Mouse (Mus musculus) intestine, embryonic 15.5 days (tissue): Measurements from ENCODE around the gene Ccdc157. TPM values are rescaled to one million over a fixed set of nuclear protein-coding genes. Genes with fewer than 3 reads are reported as not detected.
A peak's percentile ranks its signal among the peaks of the same experiment; 100 is the strongest.
"Not testable (repeated sequence)": the region's sequence is repeated elsewhere in the genome, so short reads cannot be mapped to it uniquely, and the experiment has no call there.

Source experiments
- ATAC-seq: fragments of 200-750 bp; cut with Nextera tagmentation; 2 replicates; pipeline ENCODE4 v1.8.0; 2017; ENCODE audit warnings: moderate TSS enrichment, moderate library complexity
- H3K27ac ChIP-seq: fragments of 300-500 bp; sonication (generic); 2 replicates; pipeline ENCODE4 v1.5.1; 2015; ENCODE audit warnings: mild to moderate bottlenecking, inconsistent platforms
- H3K27me3 ChIP-seq: fragments of 300-500 bp; sonication (generic); replicated peaks from 2 replicates; pipeline ENCODE4 v1.6.1; 2015; ENCODE audit warnings: inconsistent platforms
- H3K36me3 ChIP-seq: fragments of 300-500 bp; sonication (generic); 2 replicates; pipeline ENCODE4 v1.6.1; 2015; ENCODE audit warnings: inconsistent platforms
- H3K4me1 ChIP-seq: fragments of 300-500 bp; sonication (generic); replicated peaks from 2 replicates; pipeline ENCODE4 v1.6.1; 2015; ENCODE audit warnings: inconsistent platforms
- H3K4me2 ChIP-seq: fragments of 300-500 bp; sonication (generic); replicated peaks from 2 replicates; pipeline ENCODE4 v1.6.1; 2015; ENCODE audit warnings: mild to moderate bottlenecking, inconsistent platforms
- H3K4me3 ChIP-seq: fragments of 300-500 bp; sonication (generic); replicated peaks from 2 replicates; pipeline ENCODE4 v1.5.1; 2015; ENCODE audit warnings: inconsistent platforms
- H3K9ac ChIP-seq: fragments of 300-500 bp; sonication (generic); 2 replicates; pipeline ENCODE4 v1.6.1; 2015; ENCODE audit warnings: inconsistent platforms
- H3K9me3 ChIP-seq: fragments of 300-500 bp; sonication (generic); 2 replicates; pipeline ENCODE4 v1.6.1; 2016; ENCODE audit warnings: inconsistent platforms
- WGBS: fragments of 180-500 bp; shearing (Covaris S2); methylation state at CpG from one replicate; pipeline ENCODE4 v1.1.7; 2015; 5-methylcytosine and 5-hydroxymethylcytosine counted together
- polyA plus RNA-seq: library from polyadenylated mRNA; unstranded; fragments of >200 nt; fragmentation: Nextera tagmentation; extraction: Ambion mirVana; gene quantifications from 2 replicates; pipeline ENCODE4 v1.2.1, GENCODE M21; 2015

Ccdc157 gene
- polyA plus RNA-seq, 1 experiment from 2014 or later, result 3.8 TPM

DNA sequence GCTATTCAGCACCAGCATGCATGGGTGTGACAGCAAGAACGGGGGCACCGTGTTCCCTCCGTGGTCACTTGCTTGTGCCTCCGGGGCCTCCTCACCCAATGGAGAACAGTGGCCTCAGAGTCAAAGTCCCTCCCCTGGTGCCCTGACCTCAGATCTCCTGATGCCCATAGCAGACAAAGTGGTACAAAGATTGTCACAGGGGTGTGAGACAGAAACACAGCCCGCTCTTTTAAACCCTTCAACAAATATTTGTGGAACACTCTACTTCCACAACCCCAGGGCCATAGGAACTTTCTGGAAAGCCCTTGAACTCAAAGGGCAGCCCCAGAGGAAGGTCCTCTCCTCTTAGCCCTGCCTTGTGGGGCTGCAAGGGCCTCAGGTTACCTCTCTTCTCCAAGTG is 37.9 kb downstream of the Ccdc157 start:
- 72% methylated on average over 5 of the region's 5 CpGs for WGBS

DNA sequence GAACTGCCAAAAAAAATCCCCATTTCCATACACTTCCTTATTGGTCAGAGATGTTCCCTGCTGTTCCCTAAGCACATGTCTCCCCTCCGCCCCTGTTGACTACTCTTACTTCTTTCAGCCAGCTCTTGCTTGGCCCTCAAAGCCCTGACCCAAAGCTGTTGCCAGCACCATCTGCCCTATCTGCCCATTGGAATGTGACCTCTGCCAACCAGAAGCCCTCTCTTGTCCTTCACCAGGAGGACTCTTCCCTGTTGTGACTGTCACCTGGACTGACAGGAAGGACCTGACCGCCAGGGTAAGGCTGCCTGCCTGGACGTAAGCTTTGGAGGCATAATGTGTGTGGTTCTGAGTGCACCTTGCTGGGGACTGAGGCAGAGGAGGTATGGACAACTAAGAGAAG is 38.4 kb downstream of the Ccdc157 start:
- H3K9ac ChIP-seq, result no peak overlapping the region
- H3K27me3 ChIP-seq, result peaks cover 14% of the 10 kb centered on the region
- H3K27ac ChIP-seq, result no peak overlapping the region
- H3K36me3 ChIP-seq, result no peaks in the 10 kb centered on the region
- no peak overlapping the region for H3K4me2 ChIP-seq
- no peak for ATAC-seq
- 72% methylated on average over 3 of the region's 3 CpGs for WGBS
- no peak overlapping the region for H3K4me3 ChIP-seq
- H3K9me3 ChIP-seq, result no peaks in the 10 kb centered on the region
- peaks cover 18% of the 10 kb centered on the region for H3K4me1 ChIP-seq

More for the DNA sequence above, 37.9 kb downstream of the Ccdc157 start:
- H3K4me3 ChIP-seq, result no peak overlapping the region
- H3K27me3 ChIP-seq, result peaks cover 10% of the 10 kb centered on the region
- no peak overlapping the region for H3K4me2 ChIP-seq
- no peak overlapping the region for H3K9ac ChIP-seq
- ATAC-seq, result no peak
- H3K9me3 ChIP-seq, result no peaks in the 10 kb centered on the region
- H3K36me3 ChIP-seq, result no peaks in the 10 kb centered on the region
- H3K4me1 ChIP-seq, result peaks cover 15% of the 10 kb centered on the region
- no peak overlapping the region for H3K27ac ChIP-seq

DNA sequence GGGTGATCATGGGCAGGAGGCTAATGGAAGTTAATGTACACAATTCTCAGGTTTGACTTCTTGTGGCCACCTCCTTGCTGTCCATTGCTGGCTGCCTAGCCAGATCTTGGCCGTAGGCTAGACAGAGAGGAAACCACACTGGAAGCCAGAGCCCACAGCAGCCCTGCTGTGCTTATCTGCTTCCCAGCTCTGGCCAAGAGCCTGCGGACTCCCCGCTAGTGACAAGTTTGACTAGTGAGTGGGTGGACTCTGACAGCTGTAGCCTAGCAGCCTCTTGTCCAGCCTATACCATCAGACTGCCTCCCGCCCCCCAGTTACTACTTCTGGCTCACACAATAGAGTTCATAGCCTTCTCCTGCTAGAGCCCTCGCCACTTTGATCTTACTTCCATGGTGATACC is 40.5 kb downstream of the Ccdc157 start:
- H3K36me3 ChIP-seq, result no peaks in the 10 kb centered on the region
- H3K9me3 ChIP-seq, result no peaks in the 10 kb centered on the region
- H3K27ac ChIP-seq, result no peak overlapping the region
- H3K9ac ChIP-seq, result no peak overlapping the region
- 76% methylated on average over 5 of the region's 5 CpGs for WGBS
- H3K4me2 ChIP-seq, result no peak overlapping the region
- H3K27me3 ChIP-seq, result peaks cover 14% of the 10 kb centered on the region
- no peak for ATAC-seq
- peaks cover 19% of the 10 kb centered on the region for H3K4me1 ChIP-seq
- H3K4me3 ChIP-seq, result no peak overlapping the region

DNA sequence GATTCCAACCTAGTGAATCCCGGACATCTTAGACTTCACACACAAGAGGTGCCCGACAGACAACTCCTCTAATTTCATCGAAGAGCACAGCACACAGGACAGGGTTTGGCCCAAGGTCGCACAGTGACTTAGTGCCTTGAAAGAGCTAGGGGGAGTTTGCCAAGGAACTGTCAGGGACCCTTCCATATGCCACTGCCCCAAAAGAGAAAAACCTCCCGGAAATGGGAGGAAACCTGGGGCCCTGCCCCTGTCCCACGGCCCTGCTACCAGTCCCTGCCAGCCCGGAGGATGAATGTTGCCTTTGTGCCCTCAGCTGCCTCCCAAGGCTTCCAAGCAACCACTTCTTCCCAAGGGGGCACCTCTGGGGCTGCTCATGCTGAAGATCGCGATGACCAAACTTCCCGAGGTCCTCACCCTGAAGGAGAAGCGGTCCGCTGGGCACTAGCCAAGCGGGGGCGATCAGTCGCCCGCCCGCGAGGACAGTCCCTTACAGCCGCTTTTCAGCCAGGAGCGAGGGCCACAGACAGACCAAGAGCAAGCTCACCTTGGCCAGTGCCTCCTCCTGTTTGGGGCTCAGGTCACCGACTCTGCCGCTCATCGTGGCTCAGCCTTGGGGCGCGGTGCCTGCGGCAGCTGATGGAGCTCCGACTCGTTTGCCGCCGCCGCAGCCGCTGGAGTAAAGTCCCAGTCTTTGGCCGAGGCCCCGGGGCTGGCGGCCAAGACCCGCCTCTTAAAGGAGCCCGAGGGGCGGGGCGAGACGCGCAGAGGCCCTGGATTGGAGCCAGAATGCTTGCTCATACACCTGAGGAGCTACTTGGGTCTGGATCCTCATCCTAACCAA is 41.8 kb downstream of the Ccdc157 start:
- H3K9ac ChIP-seq, result peak overlapping the region; percentile 51
- peaks cover 19% of the 10 kb centered on the region for H3K4me1 ChIP-seq
- H3K27ac ChIP-seq, result no peak overlapping the region
- 2% methylated on average over 41 of the region's 41 CpGs for WGBS
- no peaks in the 10 kb centered on the region for H3K9me3 ChIP-seq
- peak overlapping the region; percentile 47 for H3K4me3 ChIP-seq
- H3K36me3 ChIP-seq, result no peaks in the 10 kb centered on the region
- H3K4me2 ChIP-seq, result peak overlapping the region; percentile 96
- ATAC-seq, result peak; percentile 87
- H3K27me3 ChIP-seq, result peaks cover 14% of the 10 kb centered on the region

DNA sequence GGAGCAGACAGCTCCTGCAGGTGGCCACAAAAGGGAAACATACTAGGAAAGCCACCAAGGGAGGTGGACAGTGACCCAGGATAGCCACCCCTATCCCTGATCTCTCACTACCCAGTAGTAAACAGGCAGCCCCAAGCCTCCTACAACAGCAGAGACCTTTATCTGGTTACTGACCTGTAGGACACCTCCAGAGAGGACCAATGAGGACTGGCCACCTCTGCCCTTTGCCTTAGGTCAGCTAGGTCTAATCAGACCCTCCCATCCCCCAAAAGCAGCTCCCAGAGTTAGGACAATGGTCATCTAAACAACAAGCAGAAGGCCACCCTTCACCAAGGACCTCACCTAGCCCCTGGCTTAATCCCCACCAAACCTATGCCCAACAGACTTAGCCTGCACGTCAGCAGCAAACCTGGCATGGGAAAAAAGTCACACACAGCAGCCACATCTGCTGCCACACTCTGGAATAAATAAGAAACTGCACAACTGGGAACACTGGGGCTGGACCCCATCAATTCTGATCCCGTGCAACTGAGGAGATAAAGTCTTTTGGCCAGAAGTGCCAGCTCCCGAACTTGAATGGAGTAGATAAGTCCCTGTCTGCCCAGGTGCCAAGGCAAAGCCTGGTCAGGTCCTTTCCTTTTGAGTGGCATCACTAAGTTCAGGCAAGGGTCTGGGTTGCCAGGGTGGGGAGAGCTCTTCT is 42.6 kb downstream of the Ccdc157 start:
- Histone ChIP-seq H3K4me2 (peak overlapping the region; percentile 96), H3K27ac (no peak overlapping the region), H3K27me3 (peaks cover 14% of the 10 kb centered on the region), H3K9me3 (no peaks in the 10 kb centered on the region), H3K4me3 (peak overlapping the region; percentile 47), H3K4me1 (peaks cover 19% of the 10 kb centered on the region), H3K36me3 (no peaks in the 10 kb centered on the region), H3K9ac (no peak overlapping the region)
- 27% methylated on average over 3 of the region's 3 CpGs for WGBS
- no peak for ATAC-seq

DNA sequence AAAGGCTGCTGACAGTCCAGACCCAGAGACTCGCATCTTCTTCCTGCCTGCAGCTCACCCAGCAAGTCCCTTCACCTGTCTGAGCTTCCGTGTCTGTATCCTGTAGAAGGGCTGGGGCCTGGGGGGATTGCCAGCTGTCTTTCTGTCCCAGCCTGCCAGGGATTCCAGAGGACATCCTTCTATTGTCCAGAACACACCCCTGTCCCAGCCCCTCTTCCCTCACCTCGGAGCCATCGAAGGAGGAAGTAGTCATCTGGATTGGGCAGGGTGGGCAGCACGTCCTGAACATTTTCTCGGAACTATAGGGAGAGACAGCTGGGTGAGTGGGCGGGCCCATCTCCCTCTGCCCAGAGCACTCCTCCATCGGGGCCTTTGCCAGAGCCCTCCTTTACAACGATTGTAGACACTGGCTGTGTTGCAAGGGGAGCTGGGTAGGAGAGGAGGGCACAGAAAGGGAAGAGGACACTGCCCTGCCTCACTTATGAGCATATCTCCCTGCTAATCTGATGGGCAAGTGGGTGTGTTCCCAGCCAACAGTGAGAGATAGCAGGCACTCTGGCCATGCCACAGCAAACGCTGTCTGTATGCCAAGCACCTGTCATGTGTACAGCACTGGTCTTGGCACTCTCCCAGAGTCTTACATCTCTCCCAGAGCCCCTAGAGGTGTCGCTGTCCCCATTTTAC is 43.5 kb downstream of the Ccdc157 start:
- Histone ChIP-seq H3K9ac (no peak overlapping the region), H3K4me2 (no peak overlapping the region), H3K4me3 (no peak overlapping the region), H3K4me1 (peaks cover 19% of the 10 kb centered on the region), H3K9me3 (no peaks in the 10 kb centered on the region), H3K36me3 (no peaks in the 10 kb centered on the region), H3K27me3 (peaks cover 14% of the 10 kb centered on the region), H3K27ac (no peak overlapping the region)
- ATAC-seq, result no peak
- WGBS, result 61% methylated on average over 11 of the region's 11 CpGs

DNA sequence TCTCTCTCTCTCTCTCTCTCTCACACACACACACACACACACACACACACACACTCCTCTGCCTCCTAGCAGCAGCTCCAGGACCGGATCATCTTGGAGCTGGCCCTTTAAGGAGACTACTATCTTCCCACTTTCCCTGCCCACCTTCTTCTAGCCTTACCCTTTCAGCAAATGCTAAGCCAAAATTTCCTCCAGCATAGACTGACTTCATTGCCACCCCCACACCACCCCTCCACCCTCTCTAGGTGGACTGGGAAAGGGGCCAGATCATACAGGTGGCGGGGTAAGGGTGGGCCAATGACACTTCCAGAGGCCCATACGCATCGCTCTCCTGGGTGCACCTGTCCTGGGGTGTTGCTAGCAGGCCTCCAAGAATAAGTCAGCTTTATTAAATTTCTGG is 44.7 kb downstream of the Ccdc157 start:
- no peak overlapping the region for H3K9ac ChIP-seq
- H3K4me2 ChIP-seq, result no peak overlapping the region
- peaks cover 14% of the 10 kb centered on the region for H3K27me3 ChIP-seq
- 84% methylated on average over 4 of the region's 4 CpGs for WGBS
- H3K4me3 ChIP-seq, result no peak overlapping the region
- H3K27ac ChIP-seq, result no peak overlapping the region
- ATAC-seq, result no peak
- H3K9me3 ChIP-seq, result no peaks in the 10 kb centered on the region
- peaks cover 19% of the 10 kb centered on the region for H3K4me1 ChIP-seq
- H3K36me3 ChIP-seq, result no peaks in the 10 kb centered on the region

DNA sequence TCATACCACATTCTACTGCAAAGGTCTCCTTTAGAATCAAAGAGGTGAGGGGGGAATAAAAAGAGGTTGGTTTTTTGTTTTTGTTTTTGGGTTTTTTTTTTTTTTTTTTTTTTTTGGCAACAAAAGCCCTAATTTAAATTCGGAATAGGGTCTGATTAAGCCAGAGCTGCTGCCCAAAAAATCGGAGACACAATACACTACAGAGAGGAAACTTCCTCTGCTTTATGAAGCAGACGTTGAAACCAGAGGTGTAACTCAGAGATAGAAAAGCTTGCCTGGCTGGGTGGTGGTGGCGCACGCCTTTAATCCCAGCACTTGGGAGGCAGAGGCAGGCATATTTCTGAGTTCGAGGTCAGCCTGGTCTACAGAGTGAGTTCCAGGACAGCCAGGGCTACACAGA is 45.6 kb downstream of the Ccdc157 start:
- H3K4me2 ChIP-seq, H3K4me3 ChIP-seq, H3K36me3 ChIP-seq, H3K9ac ChIP-seq, H3K27ac ChIP-seq, ATAC-seq, H3K9me3 ChIP-seq: not testable (repeated sequence)
- peaks cover 19% of the 10 kb centered on the region for H3K4me1 ChIP-seq
- H3K27me3 ChIP-seq, result peaks cover 14% of the 10 kb centered on the region
- WGBS, result 82% methylated on average over 6 of the region's 6 CpGs

DNA sequence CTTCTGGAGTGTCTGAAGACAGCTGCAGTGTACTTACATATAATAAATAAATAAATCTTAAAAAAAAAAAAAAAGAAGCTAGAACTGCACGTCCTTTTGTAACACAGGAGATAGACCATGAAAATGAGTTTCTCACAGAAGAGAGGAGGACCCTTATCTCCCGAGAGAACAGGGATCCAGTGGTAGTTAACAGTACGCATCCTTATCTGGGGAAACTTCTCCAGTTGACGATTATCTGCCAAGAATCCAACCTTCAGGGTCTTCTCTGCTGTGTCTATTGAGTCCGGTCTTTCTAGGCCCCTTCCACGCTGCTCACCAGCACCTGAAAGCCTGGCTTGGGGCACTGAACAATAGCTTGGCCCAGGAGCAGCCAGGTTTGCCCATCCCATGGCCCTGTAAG is 46.1 kb downstream of the Ccdc157 start:
- 77% methylated on average over 6 of the region's 6 CpGs for WGBS
- H3K4me3 ChIP-seq, result no peak overlapping the region
- no peak overlapping the region for H3K4me2 ChIP-seq
- no peak overlapping the region for H3K9ac ChIP-seq
- no peaks in the 10 kb centered on the region for H3K36me3 ChIP-seq
- no peak overlapping the region for H3K27ac ChIP-seq
- no peak for ATAC-seq
- no peaks in the 10 kb centered on the region for H3K9me3 ChIP-seq
- peaks cover 19% of the 10 kb centered on the region for H3K4me1 ChIP-seq
- peaks cover 14% of the 10 kb centered on the region for H3K27me3 ChIP-seq

DNA sequence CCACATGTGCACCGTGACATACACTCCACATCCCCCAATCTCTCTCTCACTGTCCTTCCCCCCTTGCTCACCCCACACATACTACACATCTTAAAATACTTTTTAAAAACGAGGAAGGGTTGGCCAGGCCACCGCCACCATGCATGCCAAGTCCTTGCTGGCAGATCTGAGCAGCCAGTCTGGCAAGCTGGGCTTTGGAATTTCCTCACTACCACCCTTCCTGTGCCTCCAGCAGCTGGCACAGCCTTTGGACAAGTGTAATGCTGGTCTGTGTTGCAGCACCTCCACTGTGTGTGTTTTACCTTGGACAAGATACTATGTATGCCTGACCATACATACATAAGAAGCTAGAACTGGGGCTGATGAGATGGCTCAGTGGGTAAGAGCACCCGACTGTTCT is 46.6 kb downstream of the Ccdc157 start:
- H3K36me3 ChIP-seq, result no peaks in the 10 kb centered on the region
- H3K9me3 ChIP-seq, result no peaks in the 10 kb centered on the region
- H3K4me1 ChIP-seq, result peaks cover 15% of the 10 kb centered on the region
- H3K9ac ChIP-seq, result no peak overlapping the region
- no peak overlapping the region for H3K27ac ChIP-seq
- H3K4me2 ChIP-seq, result no peak overlapping the region
- ATAC-seq, result no peak
- no peak overlapping the region for H3K4me3 ChIP-seq
- WGBS, result 82% methylated on average over 4 of the region's 4 CpGs
- peaks cover 14% of the 10 kb centered on the region for H3K27me3 ChIP-seq

DNA sequence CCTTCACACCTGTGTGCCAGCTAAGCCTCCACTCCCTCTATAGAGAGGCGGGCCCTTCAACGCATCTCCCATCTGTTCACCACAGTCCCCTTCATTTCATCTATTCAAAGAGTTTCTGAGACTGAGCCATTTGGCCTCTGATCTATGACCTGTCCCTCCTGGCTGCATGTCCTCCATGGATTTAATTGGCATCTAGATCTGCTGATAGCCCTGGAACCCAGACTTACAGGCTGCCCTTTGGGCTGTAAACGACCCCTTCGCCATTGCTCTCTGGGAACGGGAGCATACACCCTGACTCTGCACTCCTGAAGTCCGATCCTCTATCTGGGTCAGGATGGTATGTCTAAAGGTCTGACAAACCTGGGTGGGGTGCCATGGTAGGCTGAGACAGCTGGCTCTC is 47.2 kb downstream of the Ccdc157 start:
- 67% methylated on average over 6 of the region's 6 CpGs for WGBS
- Histone ChIP-seq H3K4me1 (peaks cover 8% of the 10 kb centered on the region), H3K27me3 (peaks cover 9% of the 10 kb centered on the region), H3K9ac (no peak overlapping the region), H3K36me3 (no peaks in the 10 kb centered on the region), H3K4me2 (no peak overlapping the region), H3K27ac (no peak overlapping the region), H3K9me3 (no peaks in the 10 kb centered on the region), H3K4me3 (no peak overlapping the region)
- no peak for ATAC-seq

DNA sequence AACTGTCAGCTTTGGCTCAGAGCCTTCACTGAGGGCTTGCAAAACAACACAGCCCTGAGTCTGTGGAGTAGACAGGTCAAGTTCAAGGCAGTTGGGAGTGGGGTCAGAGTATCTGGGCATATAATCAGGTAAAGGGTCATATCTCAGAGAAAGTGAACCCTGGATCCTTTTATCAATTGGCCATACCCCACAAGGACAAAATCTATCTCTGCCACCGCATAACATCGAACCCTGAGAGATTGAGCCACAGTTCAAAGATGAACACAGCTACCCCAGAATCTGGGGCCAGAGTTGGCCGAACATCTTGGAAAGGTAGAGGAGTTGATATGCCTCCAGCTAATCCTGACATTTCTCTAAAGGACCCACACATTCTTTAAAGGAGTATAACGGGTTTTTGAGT is 48.1 kb downstream of the Ccdc157 start:
- no peaks in the 10 kb centered on the region for H3K9me3 ChIP-seq
- 88% methylated on average over 4 of the region's 4 CpGs for WGBS
- peaks cover 2% of the 10 kb centered on the region for H3K27me3 ChIP-seq
- no peak overlapping the region for H3K9ac ChIP-seq
- no peaks in the 10 kb centered on the region for H3K36me3 ChIP-seq
- H3K4me3 ChIP-seq, result no peak overlapping the region
- H3K27ac ChIP-seq, result no peak overlapping the region
- 0 out of 2 replicates have a peak, but pooled peaks cover 2% of the 10 kb centered on the region for H3K4me1 ChIP-seq
- no peak for ATAC-seq
- H3K4me2 ChIP-seq, result no peak overlapping the region
